Mouse (Mus musculus) hematopoietic stem cell, adult 5-6 weeks (primary cell): ENCODE data around the gene Ttc24. TPM values are rescaled to one million over a fixed set of nuclear protein-coding genes. Genes with fewer than 3 reads are reported as not detected.

Experiments
- ATAC-seq, 2 experiments: fragments of 125-278 bp in 1 of 2; replicated peaks in 1 of 2; 2 replicates each; pipeline ENCODE4 v1.8.0; 2016 to 2017; ENCODE audit warnings: inconsistent platforms in 2 of 2, mild to moderate bottlenecking in 2 of 2, moderate number of reproducible peaks in 2 of 2, low read depth in 1 of 2, moderate TSS enrichment in 1 of 2; ENCODE audit not compliant: low FRiP score in 2 of 2, poor library complexity in 2 of 2, severe bottlenecking in 2 of 2, insufficient read depth in 1 of 2, low TSS enrichment in 1 of 2
- total RNA-seq: library from RNA; stranded (forward); fragments of 172-1452, 232-1000 nt; gene quantifications from 2 replicates; pipeline ENCODE4 v1.2.3, GENCODE M21; 2017

Gene Ttc24
- total RNA-seq, 1 experiment from 2014 or later: not detected

DNA sequence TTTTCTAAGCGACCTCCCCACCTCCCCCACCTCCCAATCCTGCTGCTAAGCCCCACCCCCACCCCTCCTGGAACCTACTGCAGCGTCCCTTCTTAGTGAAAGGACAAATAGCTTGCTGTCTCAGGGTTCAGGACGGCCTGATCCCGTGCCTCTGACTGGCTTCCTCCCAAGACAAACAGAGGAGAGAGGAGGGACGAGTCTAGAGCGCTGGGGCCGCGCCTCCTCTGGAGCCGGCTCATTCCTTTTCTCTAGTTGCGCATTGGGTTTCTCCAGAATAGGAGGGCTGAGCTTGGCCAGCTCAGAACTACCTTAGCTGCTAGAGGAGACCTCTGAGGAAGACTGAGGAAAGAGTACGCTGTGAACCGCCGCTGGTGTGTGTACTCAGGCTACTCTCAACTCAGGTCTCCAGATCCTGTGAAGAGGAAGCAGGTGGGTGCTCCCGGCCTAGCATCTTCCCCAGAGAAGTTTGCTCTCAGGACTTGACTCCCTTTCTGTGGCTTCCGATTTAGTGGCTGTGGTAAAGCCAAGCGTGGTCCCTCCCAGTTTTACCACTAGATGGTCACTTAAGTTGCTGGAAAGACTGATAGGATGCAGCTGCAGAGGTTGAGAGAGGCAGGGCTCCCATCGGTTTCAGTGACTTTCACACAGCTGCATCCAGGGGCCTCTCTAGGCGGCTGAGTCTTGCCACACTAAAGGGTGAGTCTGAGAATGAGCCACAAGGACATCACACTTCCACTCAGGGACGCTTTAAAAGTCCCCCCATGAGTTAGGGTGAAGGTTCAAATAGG is 47.3 kb downstream of the Ttc24 start:
- ATAC-seq: peak in 1 of 2 experiments; percentile 53; a peak in 2 of 4 replicates

DNA sequence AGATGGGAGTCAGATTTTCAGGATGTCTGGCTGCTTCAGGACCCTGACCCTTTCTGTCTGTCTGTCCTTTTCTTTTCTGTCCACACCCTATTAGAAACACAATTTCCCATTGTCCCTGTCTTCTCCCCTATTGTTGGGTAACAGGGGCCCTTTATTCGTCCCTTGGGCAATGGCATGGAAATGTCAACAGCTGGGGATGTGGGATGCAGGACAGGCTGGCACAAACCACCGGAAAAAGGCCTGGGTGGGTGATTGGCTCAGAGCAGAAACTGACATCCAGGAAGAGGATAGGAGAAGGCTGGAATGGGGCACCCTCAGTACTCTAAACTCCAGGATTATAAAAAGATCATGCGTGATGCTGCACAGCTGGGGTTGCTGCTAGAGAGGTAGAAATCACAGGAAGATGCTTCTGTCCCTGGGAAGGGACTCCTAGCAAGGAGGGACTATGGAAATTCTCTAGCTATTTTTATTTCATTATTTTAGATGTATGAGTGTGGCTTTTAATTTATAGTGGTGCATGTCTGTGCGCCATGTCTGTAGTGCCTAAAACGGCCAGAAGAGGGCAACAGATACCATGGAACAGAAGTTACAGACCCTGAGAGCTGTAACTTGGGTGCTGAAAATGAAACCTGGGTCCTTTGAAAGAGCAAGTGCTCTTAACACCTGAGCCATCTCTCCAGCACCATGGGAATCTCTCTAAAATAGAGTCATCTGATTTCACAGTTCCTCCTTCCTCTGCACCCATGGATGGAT is 50.5 kb downstream of the Ttc24 start, which contains the start of gene Hapln2:
TSS of gene Hapln2 (minus strand) at position 150 of the 753 bp plus-strand sequence.
- no peak for ATAC-seq

DNA sequence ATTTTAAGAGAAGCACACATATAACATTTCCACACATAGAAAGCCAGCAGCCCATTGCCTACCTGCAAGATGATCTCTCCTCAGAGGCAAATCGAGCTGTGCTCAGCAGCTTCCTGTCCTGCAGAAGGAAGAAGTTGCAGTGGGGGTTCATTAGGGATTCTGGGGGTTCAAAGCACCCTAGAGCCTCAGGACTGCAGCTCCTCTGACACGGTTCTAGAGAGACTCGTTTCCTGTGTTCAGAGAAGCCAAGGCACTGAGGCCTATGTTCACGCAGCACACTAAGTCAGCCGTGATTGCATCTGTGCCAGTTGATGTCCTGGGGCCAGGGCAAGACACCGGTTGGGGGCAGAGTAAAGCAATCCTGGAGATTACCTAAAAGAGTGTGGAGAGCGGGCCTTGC is 51.3 kb downstream of the Ttc24 start:
- no peak for ATAC-seq

DNA sequence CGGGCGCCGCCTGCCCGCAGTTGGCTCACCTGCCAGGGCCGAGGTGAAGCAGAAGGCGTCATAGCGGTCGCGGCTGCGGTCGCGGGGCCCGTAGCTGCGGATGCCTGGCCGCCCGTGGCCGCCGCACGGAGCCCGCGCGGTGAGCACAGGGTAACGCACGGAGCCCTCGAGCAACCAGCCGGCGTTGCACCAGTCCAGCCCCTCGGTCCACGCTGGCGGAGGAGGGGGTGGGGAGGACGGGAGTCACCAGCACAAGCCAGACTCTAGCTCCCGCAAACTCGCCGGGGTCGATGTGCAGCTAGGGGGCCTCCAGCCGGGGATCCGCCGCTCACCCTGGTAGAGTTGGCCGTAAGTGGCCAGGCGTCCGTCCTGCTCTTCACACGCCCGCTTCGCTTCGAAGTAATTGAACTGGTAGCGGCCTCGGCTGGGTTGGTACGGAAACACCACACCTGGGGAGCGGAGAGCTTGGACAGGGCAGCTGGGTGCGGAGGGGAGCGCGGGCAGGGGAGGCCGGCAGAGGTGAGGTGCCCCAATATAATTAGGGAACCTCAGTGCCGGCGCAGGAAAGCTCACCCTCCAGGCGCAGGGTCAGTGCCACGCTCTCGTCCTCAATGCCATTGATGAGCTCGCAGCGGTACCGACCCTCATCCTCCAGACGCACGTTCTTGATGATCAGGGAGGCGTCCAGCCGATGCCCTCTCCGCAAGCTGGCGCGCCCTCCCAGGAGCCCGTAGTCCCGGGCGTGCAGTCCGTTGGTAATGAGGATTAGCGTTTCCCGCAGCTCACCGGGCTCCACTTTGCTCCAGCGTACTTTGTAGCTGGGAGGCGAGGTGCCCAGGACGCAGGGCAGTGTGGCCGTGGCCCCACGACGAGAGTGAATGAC is 54.7 kb downstream of the Ttc24 start:
- ATAC-seq: peak in 1 of 2 experiments; percentile 46; a peak in 2 of 4 replicates

DNA sequence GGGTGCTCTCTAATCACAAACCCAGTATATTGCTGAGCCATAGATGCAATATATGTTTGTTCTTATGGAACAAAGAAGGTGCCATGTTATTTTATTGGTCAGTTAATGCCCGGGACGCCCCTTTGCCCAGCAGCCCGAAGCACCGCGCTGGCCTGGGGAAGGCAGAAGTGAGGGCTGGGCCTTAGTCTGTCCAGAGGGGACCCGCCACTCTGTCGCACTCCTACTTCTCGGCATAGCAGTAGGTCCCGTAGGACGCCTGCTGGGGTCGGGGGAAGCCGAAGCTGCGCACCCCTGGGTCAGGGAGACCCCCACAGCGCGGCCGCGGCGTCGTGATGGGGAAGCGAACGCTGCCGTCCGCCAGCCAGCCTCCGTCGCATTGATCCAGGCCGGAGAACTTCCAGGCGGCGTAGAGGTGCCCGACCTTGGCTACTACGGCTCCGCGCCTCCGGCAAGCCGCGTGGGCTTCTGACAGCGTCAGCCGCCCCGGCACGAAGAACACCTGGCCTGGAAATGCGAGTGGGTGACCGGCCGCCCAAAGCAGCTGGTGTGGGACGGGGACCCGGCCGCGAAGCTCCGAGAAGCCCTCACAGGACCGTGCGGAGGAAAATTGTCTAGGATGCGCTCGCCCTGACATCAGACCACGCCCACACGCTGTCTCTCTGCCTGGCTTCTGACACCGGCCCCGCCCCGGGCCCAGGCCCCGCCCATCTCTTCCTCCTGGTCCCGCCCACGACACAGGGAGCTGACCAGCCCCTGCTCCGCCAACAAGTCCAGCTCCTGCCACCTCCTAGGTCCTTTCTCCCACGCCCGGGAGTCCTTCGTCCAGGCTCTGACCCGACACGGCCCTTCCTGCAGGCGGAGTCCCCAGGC is 55.5 kb downstream of the Ttc24 start:
- ATAC-seq: peak; percentile 47 to 72; a peak in 3 of 4 replicates

Other genes with a start within 250 kb of the Ttc24 start
- 0.44 and 0.74 TPM in 2 replicates for gene Sh2d2a, start 231.5 kb downstream of the Ttc24 start, total RNA-seq
- 35.7 and 40.0 TPM in 2 replicates for gene Prcc, start 192.7 kb downstream of the Ttc24 start, total RNA-seq
- gene Hdgf, start 172.0 kb downstream of the Ttc24 start, total RNA-seq: 274 and 430 TPM in 2 replicates
- 85.4 and 172 TPM in 2 replicates for gene Mrpl24, start 158.8 kb downstream of the Ttc24 start, total RNA-seq
- 52.1 and 61.4 TPM in 2 replicates for gene Isg20l2, start 148.0 kb downstream of the Ttc24 start, total RNA-seq
- 15.7 and 15.9 TPM in 2 replicates for gene Rrnad1, start 147.6 kb downstream of the Ttc24 start, total RNA-seq
- gene Crabp2, start 129.6 kb downstream of the Ttc24 start, total RNA-seq: not detected in 2 replicates
- 0.35 and 0.88 TPM in 2 replicates for gene Nes, start 107.2 kb downstream of the Ttc24 start, total RNA-seq
- gene Bcan, start 78.1 kb downstream of the Ttc24 start, total RNA-seq: not detected in 2 replicates
- not detected in 2 replicates for gene Hapln2, start 50.7 kb downstream of the Ttc24 start, total RNA-seq
- 32.5 and 45.3 TPM in 2 replicates for gene Gpatch4, start 35.2 kb downstream of the Ttc24 start, total RNA-seq
- 37.1 and 45.2 TPM in 2 replicates for gene Naxe, start 19.8 kb downstream of the Ttc24 start, total RNA-seq
- 12.1 and 15.8 TPM in 2 replicates for gene Iqgap3, start 3.7 kb upstream of the Ttc24 start, total RNA-seq
- gene Mef2d, start 64.1 kb upstream of the Ttc24 start, total RNA-seq: 31.1 and 33.3 TPM in 2 replicates
- gene Rhbg, start 176.4 kb upstream of the Ttc24 start, total RNA-seq: 0.56 TPM in 1 of 2 replicates, not detected in the other
- gene Gm38392, start 208.9 kb upstream of the Ttc24 start, total RNA-seq: not detected in 2 replicates
- gene Tsacc, start 218.7 kb upstream of the Ttc24 start, total RNA-seq: 1.6 and 6.4 TPM in 2 replicates
- 355 and 372 TPM in 2 replicates for gene Cct3, start 218.8 kb upstream of the Ttc24 start, total RNA-seq
- 10.3 and 28.6 TPM in 2 replicates for gene Glmp, start 246.7 kb upstream of the Ttc24 start, total RNA-seq